ENCODE assay signal across 8 mouse cellular contexts in the genomic region with DNA sequence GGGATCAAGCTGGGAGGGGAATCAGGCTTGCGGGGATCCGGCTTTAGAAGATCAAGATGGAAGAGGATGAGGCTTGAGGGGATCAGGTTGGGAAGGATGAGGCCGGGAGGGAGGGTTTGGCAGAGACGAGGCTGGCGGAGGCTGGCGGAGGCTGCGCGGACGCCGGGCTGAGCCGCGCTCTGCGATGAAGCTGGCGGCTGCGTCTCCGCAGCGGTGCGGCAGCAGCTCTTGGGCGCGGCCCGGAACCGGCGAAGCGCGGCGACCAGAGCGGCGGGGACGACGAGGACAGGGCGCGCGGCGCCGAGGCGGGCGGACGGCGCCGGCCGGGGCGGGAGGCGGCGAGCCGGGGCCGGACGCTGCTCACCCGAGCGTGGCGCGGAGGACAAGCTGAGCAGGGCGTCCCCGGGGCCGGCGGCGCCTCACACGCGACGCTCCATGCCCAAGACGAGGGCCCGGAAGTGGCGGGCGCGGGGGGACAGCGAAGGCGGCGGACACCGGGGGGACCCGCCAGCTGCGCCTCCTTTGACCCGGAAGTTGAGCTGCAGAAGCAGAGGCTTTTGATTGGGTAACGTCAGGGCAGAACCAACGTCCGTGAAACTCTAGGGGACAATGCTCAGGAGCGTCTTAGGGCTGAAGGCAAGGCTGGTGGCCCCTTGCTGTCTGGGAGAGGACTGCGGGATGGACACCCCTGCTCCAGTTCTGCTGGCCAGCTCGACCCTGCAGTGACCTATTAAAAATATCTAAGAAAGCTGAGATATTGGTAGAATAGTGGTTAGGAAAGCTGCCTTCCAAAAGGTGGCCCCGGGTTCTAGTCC. TPM values are rescaled to one million over a fixed set of nuclear protein-coding genes. Genes with fewer than 3 reads are reported as not detected.
A peak's percentile ranks its signal among the peaks of the same experiment; 100 is the strongest.
DNase-seq lines count a peak whose midpoint lies in the region; ATAC-seq lines count a peak whose summit lies in the region.

A gene (minus strand): TSS at position 529 of the 815 bp plus-strand sequence.

- peak within 1 kb of the TSS; percentile 89 for H3K9ac ChIP-seq in hindbrain, embryonic 11.5 days (ENCODE audit: low read depth, low read length)

- H3K27me3 ChIP-seq in hindbrain, embryonic 11.5 days (ENCODE audit: control insufficient read depth, insufficient read depth, low read length): no peaks in the 10 kb centered on the region

- H3K27ac ChIP-seq in hindbrain, embryonic 11.5 days (ENCODE audit: low read depth, low read length): peak within 1 kb of the TSS; percentile 83

- WGBS in hindbrain, embryonic 11.5 days: under 1% methylated on average over 68 of the region's 78 CpGs

- H3K36me3 ChIP-seq in hindbrain, embryonic 11.5 days (ENCODE audit: control insufficient read depth, insufficient read depth, low read length): no peaks in the 10 kb centered on the region

- DNase-seq in Muller cell, postnatal 12 days (ENCODE audit: inconsistent ontology term): peak; percentile 92
- peak; percentile 97 for DNase-seq in cerebellum, adult 9-11 months
- peak; percentile 94 for DNase-seq in frontal cortex, adult 2 months (ENCODE audit: extremely low spot score in 1 of 2, low spot score in 1 of 2)
- peak; percentile 89 for DNase-seq in hindbrain, embryonic 11.5 days (ENCODE audit: low spot score)
- DNase-seq in layer of hippocampus, postnatal 10 days (ENCODE audit: low spot score in 2 of 2): peak; percentile 82 to 88
- peak; percentile 96 for DNase-seq in lung, postnatal 10 days
- DNase-seq in ovary, postnatal 36 days (ENCODE audit: low spot score): peak; percentile 85
- peak; percentile 88 for DNase-seq in thymus, postnatal 25 days

- peaks cover 8% of the 10 kb centered on the region for H3K4me1 ChIP-seq in hindbrain, embryonic 11.5 days (replicated peaks; ENCODE audit: control insufficient read depth, insufficient read depth, low read length)

- ATAC-seq in hindbrain, embryonic 11.5 days (ENCODE audit: low FRiP score): peak; percentile 100

- H3K9me3 ChIP-seq in hindbrain, embryonic 11.5 days (ENCODE audit: control insufficient read depth, low read length): no peaks in the 10 kb centered on the region

- H3K4me3 ChIP-seq in hindbrain, embryonic 11.5 days (ENCODE audit: low read depth, low read length): peak within 1 kb of the TSS; percentile 71

- peak within 1 kb of the TSS; percentile 78 for H3K4me2 ChIP-seq in hindbrain, embryonic 11.5 days (replicated peaks; ENCODE audit: low read depth, low read length)

RNA-seq across cellular contexts. Expression of the gene that starts here (rescaled TPM):
- polyA plus RNA-seq in frontal cortex, adult 2 months (2012; rRNA removed): 49.7 and 52.4 TPM in 2 replicates
- polyA plus RNA-seq in hindbrain, embryonic 11.5 days (2014; fragmentation: Nextera tagmentation; extraction: Ambion mirVana): 26.2 and 27.6 TPM in 2 replicates
- 10 to 100 TPM; 44.5 to 45.6 TPM for total RNA-seq in layer of hippocampus, postnatal 10 days (2021)

Comparison
In these comparisons a context has a peak if more than half of its experiments do, and no peak if none do; other contexts are left out.
1. Peak in every context shown above with its lines: DNase-seq, ATAC-seq, H3K4me3 ChIP-seq and H3K27ac ChIP-seq.